ENCODE assay signal across 17 mouse cellular contexts in the genomic region with DNA sequence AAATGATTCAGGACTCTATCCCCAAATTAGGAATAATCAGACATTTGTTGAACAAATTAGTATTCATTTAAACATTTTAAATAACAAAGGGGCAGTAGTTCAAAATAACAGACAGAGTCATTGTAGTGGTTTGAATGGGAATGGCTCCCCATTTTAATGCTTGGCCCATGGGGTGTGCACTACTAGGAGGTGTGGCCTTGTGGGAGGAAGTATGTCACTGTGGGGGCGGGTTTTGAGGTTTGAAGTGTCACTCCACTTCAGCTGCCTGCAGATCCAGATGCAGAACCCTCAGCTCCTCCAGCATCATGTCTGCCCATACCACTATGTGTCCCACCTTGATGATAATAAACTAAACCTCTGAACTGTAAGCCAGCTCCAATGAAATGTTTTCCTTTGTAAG. TPM values are rescaled to one million over a fixed set of nuclear protein-coding genes. Genes with fewer than 3 reads are reported as not detected.
DNase-seq lines count a peak whose midpoint lies in the region; ATAC-seq and TF ChIP-seq lines count a peak whose summit lies in the region.
"Had no signal": no experiment of that assay in that cellular context is flagged by ENCODE, and none has a peak within 500 bp of the region (broad histone marks: within the 10 kb centered on the region; RNA-seq: fewer than 3 reads in every experiment).

No protein-coding gene starts in this region.

- TF ChIP-seq CTCF in thymus, adult 2 months (IDR thresholded peaks at IDR 0.05; ENCODE audit: borderline replicate concordance, control insufficient read depth, extremely low read depth, insufficient read depth, low read length, poor library complexity): no peak
- TF ChIP-seq CTCF in gastrocnemius, adult 2 months (IDR thresholded peaks at IDR 0.05): no peak

- H3K36me3 ChIP-seq in forebrain, embryonic 14.5 days (ENCODE audit: control insufficient read depth, insufficient read depth, low read length): no peaks in the 10 kb centered on the region; the same call in 1 of the 2 replicates
- H3K36me3 ChIP-seq in forebrain, embryonic 15.5 days: no peaks in the 10 kb centered on the region; the same call in 1 of the 2 replicates
- peaks cover 17% of the 10 kb centered on the region for H3K36me3 ChIP-seq in thymus, adult 2 months (ENCODE audit: control insufficient read depth, insufficient read depth, low read length)
- H3K36me3 ChIP-seq in splenic B cell, adult 2 months (ENCODE audit: control insufficient read depth, insufficient read depth, low read length, poor library complexity, severe bottlenecking): no peaks in the 10 kb centered on the region

- intact Hi-C loops in gastrocnemius, adult 2 months (cut with DNase I): no loop called here

- no peaks in the 10 kb centered on the region for H3K9me3 ChIP-seq in forebrain, embryonic 14.5 days (replicated peaks; ENCODE audit: control insufficient read depth, low read length)
- H3K9me3 ChIP-seq in forebrain, embryonic 15.5 days: no peaks in the 10 kb centered on the region
- H3K9me3 ChIP-seq: heart, embryonic 15.5 days; neural tube, embryonic 15.5 days had no signal

- DNase-seq in forebrain, embryonic 14.5 days (ENCODE audit: low spot score): peak; percentile 16
- peak; percentile 37 for DNase-seq in thymus, postnatal 0 days (ENCODE audit: low spot score)
- no peak for DNase-seq in thymus, adult 2 months
- DNase-seq in splenic B cell, adult 2 months (ENCODE audit: low read depth, low spot score): peak; percentile 11
- no peak for DNase-seq in gastrocnemius, adult 2 months
- DNase-seq in embryo, embryonic 9.5 days (ENCODE audit: extremely low spot score): no peak
- DNase-seq: adrenal gland, postnatal 25 days; cerebellum, adult 9-10 months; heart, adult 18-20 months; midbrain, embryonic 14.5 days had no signal

- H3K27me3 ChIP-seq in forebrain, embryonic 14.5 days (replicated peaks; ENCODE audit: control insufficient read depth, insufficient read depth, low read length): no peaks in the 10 kb centered on the region
- no peaks in the 10 kb centered on the region for H3K27me3 ChIP-seq in forebrain, embryonic 15.5 days
- no peaks in the 10 kb centered on the region for H3K27me3 ChIP-seq in thymus, adult 2 months (ENCODE audit: control insufficient read depth, insufficient read depth, low read length)
- H3K27me3 ChIP-seq in splenic B cell, adult 2 months (ENCODE audit: control insufficient read depth, insufficient read depth, low read length, poor library complexity, severe bottlenecking): no peaks in the 10 kb centered on the region
- H3K27me3 ChIP-seq: heart, embryonic 15.5 days; neural tube, embryonic 15.5 days had no signal

- no peak for TF ChIP-seq POLR2A in thymus, adult 2 months (IDR thresholded peaks at IDR 0.05; ENCODE audit: control insufficient read depth, extremely low read depth, insufficient read depth, low read length, poor library complexity)

- no peak overlapping the region for H3K4me2 ChIP-seq in forebrain, embryonic 14.5 days (ENCODE audit: low read length)
- H3K4me2 ChIP-seq in forebrain, embryonic 15.5 days (replicated peaks): no peak overlapping the region
- H3K4me2 ChIP-seq: heart, embryonic 15.5 days; neural tube, embryonic 15.5 days had no signal

- H3K4me3 ChIP-seq in forebrain, embryonic 14.5 days (ENCODE audit: low read depth, low read length): no peak overlapping the region
- no peak overlapping the region for H3K4me3 ChIP-seq in forebrain, embryonic 15.5 days
- no peak overlapping the region for H3K4me3 ChIP-seq in thymus, adult 2 months (ENCODE audit: control insufficient read depth, insufficient read depth, low read length)
- H3K4me3 ChIP-seq in gastrocnemius, adult 2 months: no peak overlapping the region
- H3K4me3 ChIP-seq: heart, embryonic 15.5 days; left cerebral cortex, adult 2 months; myocyte; neural tube, embryonic 15.5 days had no signal

- H3K9ac ChIP-seq in forebrain, embryonic 14.5 days (ENCODE audit: low read length): no peak overlapping the region
- no peak overlapping the region for H3K9ac ChIP-seq in forebrain, embryonic 15.5 days (replicated peaks)
- H3K9ac ChIP-seq: heart, embryonic 15.5 days; liver, embryonic 14.5 days; neural tube, embryonic 15.5 days had no signal

- WGBS in forebrain, embryonic 14.5 days: 74% methylated on average over 1 of the region's 1 CpGs
- 79% methylated on average over 1 of the region's 1 CpGs for WGBS in forebrain, embryonic 15.5 days
- WGBS in thymus, adult 2 months: 86% methylated on average over 1 of the region's 1 CpGs

- no peak overlapping the region for H3K27ac ChIP-seq in forebrain, embryonic 14.5 days (ENCODE audit: low read depth, low read length)
- H3K27ac ChIP-seq in forebrain, embryonic 15.5 days (replicated peaks): no peak overlapping the region
- H3K27ac ChIP-seq in thymus, adult 2 months (ENCODE audit: control insufficient read depth, insufficient read depth, low read length): no peak overlapping the region
- no peak overlapping the region for H3K27ac ChIP-seq in gastrocnemius, adult 2 months
- H3K27ac ChIP-seq: heart, embryonic 15.5 days; left cerebral cortex, adult 2 months; liver, embryonic 14.5 days; neural tube, embryonic 15.5 days had no signal

- no peak for ATAC-seq in forebrain, embryonic 14.5 days
- no peak for ATAC-seq in forebrain, embryonic 15.5 days (replicated peaks)
- ATAC-seq in activated CD4-positive, CD25-positive, alpha-beta regulatory T cell, adult 4 months: peak; percentile 39

- no peaks in the 10 kb centered on the region for H3K4me1 ChIP-seq in forebrain, embryonic 14.5 days (ENCODE audit: control insufficient read depth, insufficient read depth, low read length)
- no peaks in the 10 kb centered on the region for H3K4me1 ChIP-seq in forebrain, embryonic 15.5 days
- peaks cover 14% of the 10 kb centered on the region for H3K4me1 ChIP-seq in thymus, adult 2 months (replicated peaks; ENCODE audit: control insufficient read depth, insufficient read depth, low read length)
- H3K4me1 ChIP-seq: neural tube, embryonic 15.5 days had no signal

RNA-seq across cellular contexts. Expression of a gene that starts 26.6 kb away (rescaled TPM):
- 68.3 and 100 TPM in 2 replicates for polyA plus RNA-seq in forebrain, embryonic 14.5 days (2014; fragmentation: Nextera tagmentation; extraction: Ambion mirVana)
- 61.4 and 64.4 TPM in 2 replicates for polyA plus RNA-seq in forebrain, embryonic 15.5 days (2015; fragmentation: Nextera tagmentation; extraction: Ambion mirVana)
- 263 and 298 TPM in 2 replicates for polyA plus RNA-seq in thymus, postnatal 0 days (2015; fragmentation: Nextera tagmentation; extraction: Ambion mirVana)
- polyA plus RNA-seq in thymus, adult 2 months (2012; rRNA removed): 12.3 and 21.6 TPM in 2 replicates
- polyA plus RNA-seq in activated CD4-positive, CD25-positive, alpha-beta regulatory T cell, adult 4 months (2017; shearing (Covaris generic)): 100 to 1,000 TPM in 1 of 2 experiments, 10 to 100 TPM in 1; 99.4 to 158 TPM
- total RNA-seq in gastrocnemius, adult 2 months (2021): 100 to 1,000 TPM; 123 to 152 TPM

RNA-seq across cellular contexts. Expression of a gene that starts 55.7 kb away (rescaled TPM):
- 0.33 and 0.45 TPM in 2 replicates for polyA plus RNA-seq in forebrain, embryonic 14.5 days (2014; fragmentation: Nextera tagmentation; extraction: Ambion mirVana)
- polyA plus RNA-seq in forebrain, embryonic 15.5 days (2015; fragmentation: Nextera tagmentation; extraction: Ambion mirVana): 0.20 and 0.34 TPM in 2 replicates
- polyA plus RNA-seq in thymus, postnatal 0 days (2015; fragmentation: Nextera tagmentation; extraction: Ambion mirVana): 66.6 and 104 TPM in 2 replicates
- 48.6 and 64.6 TPM in 2 replicates for polyA plus RNA-seq in thymus, adult 2 months (2012; rRNA removed)
- polyA plus RNA-seq in activated CD4-positive, CD25-positive, alpha-beta regulatory T cell, adult 4 months (2017; shearing (Covaris generic)): 100 to 1,000 TPM; 153 to 156 TPM
- under 1 TPM in 1 of 2 experiments, not detected in 1; 0.22 TPM for total RNA-seq in gastrocnemius, adult 2 months (2021)

Comparison
In these comparisons a context has a peak if more than half of its experiments do, and no peak if none do; other contexts are left out.
1. DNase-seq: peak in forebrain, embryonic 14.5 days (single experiment), thymus, postnatal 0 days (single experiment) and splenic B cell, adult 2 months (single experiment); none in thymus, adult 2 months (single experiment), gastrocnemius, adult 2 months (single experiment) and embryo, embryonic 9.5 days (single experiment).
2. RNA of a gene that starts 55.7 kb away (polyA plus RNA-seq): 153 to 156 TPM in activated CD4-positive, CD25-positive, alpha-beta regulatory T cell, adult 4 months, 66.6 to 104 TPM in thymus, postnatal 0 days and 48.6 to 64.6 TPM in thymus, adult 2 months; 0.33 to 0.45 TPM in forebrain, embryonic 14.5 days and 0.20 to 0.34 TPM in forebrain, embryonic 15.5 days; every median in the first group is over 10 times any median in the second.